Mouse (Mus musculus) E14TG2a.4 (cell line): ENCODE measurements around the gene Ddit4l.

Source experiments
- CTCF ChIP-seq: conservative IDR thresholded peaks from 2 replicates; pipeline ENCODE4 v1.5.1; 2014; ENCODE audit warnings: low read length
- POU5F1 ChIP-seq: IDR thresholded peaks from 2 replicates; pipeline ENCODE4 v1.6.1; 2014; ENCODE audit warnings: low read length, borderline replicate concordance

GRCm38 (mm10) chr3:137642568-137642967, 21.2 kb downstream of the Ddit4l start:
- TF ChIP-seq CTCF (no peak), POU5F1 (no peak)
